31 mouse cellular contexts compared by ENCODE assay signal in the genomic region with DNA sequence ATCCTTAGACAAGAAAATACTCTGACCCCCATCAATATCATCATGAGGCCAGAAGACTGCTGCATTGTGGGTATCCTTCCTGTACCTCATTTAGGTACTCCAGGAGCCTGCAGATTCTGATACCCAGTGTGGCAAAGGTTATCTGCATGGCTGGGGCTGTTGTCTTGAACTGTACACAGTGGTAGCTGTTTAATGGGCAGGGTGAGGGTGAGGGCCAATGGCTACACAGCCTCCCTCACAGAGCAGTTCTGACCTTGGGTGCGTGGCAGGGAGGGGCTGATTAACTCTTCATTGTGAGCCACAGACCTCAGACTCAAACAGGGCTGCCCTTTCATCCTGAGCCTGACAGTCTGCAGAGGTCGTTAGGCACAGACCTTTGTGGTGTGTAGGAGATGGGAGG. TPM values are rescaled to one million over a fixed set of nuclear protein-coding genes. Genes with fewer than 3 reads are reported as not detected.
DNase-seq lines count a peak whose midpoint lies in the region; ATAC-seq and TF ChIP-seq lines count a peak whose summit lies in the region.
"Had no signal": no experiment of that assay in that cellular context is flagged by ENCODE, and none has a peak within 500 bp of the region (broad histone marks: within the 10 kb centered on the region; RNA-seq: fewer than 3 reads in every experiment).

No protein-coding gene starts in this region.

- no peaks in the 10 kb centered on the region for H3K9me3 ChIP-seq in stomach, embryonic 15.5 days
- H3K9me3 ChIP-seq in stomach, postnatal 0 days (ENCODE audit: control insufficient read depth, low read length): no peaks in the 10 kb centered on the region
- no peaks in the 10 kb centered on the region for H3K9me3 ChIP-seq in liver, embryonic 12.5 days (replicated peaks)
- no peaks in the 10 kb centered on the region for H3K9me3 ChIP-seq in liver, embryonic 15.5 days (replicated peaks)
- no peaks in the 10 kb centered on the region for H3K9me3 ChIP-seq in hindbrain, postnatal 0 days (ENCODE audit: low read length)
- H3K9me3 ChIP-seq: embryonic facial prominence, embryonic 10.5 days; embryonic facial prominence, embryonic 13.5 days; forebrain, embryonic 12.5 days; forebrain, embryonic 15.5 days; heart, embryonic 13.5 days had no signal

- no peak for DNase-seq in stomach, postnatal 0 days (ENCODE audit: low spot score)
- DNase-seq in adrenal gland, postnatal 14 days: no peak
- DNase-seq in spleen, postnatal 14 days (ENCODE audit: low spot score in 2 of 2): no peak
- DNase-seq in hindbrain, postnatal 0 days (ENCODE audit: low spot score): no peak
- DNase-seq: adrenal gland, adult 8-10 months; adrenal gland, postnatal 36 days; cerebellum, adult 18-20 months; cerebellum, adult 9-11 months; cerebellum, postnatal 25 days; embryo, embryonic 11 days; gastrocnemius, postnatal 25 days; heart, adult 18-20 months; heart, postnatal 14 days; heart, postnatal 4 days had no signal

- 0 out of 2 replicates have a peak, but pooled peaks cover 2% of the 10 kb centered on the region for H3K27me3 ChIP-seq in stomach, embryonic 15.5 days (replicated peaks)
- H3K27me3 ChIP-seq in stomach, postnatal 0 days (ENCODE audit: control insufficient read depth, insufficient read depth, low read length): no peaks in the 10 kb centered on the region
- peaks cover 45% of the 10 kb centered on the region for H3K27me3 ChIP-seq in liver, embryonic 12.5 days (replicated peaks)
- H3K27me3 ChIP-seq in liver, embryonic 15.5 days: 0 out of 2 replicates have a peak, but pooled peaks cover 3% of the 10 kb centered on the region
- H3K27me3 ChIP-seq in hindbrain, postnatal 0 days (ENCODE audit: insufficient read depth, low read length): no peaks in the 10 kb centered on the region
- H3K27me3 ChIP-seq: forebrain, embryonic 15.5 days had no signal

- ATAC-seq in stomach, embryonic 15.5 days (ENCODE audit: insufficient read depth, low FRiP score, low read depth): peak; percentile 47; the same call in 1 of the 2 replicates
- ATAC-seq in stomach, postnatal 0 days (ENCODE audit: low FRiP score, low TSS enrichment): no peak
- ATAC-seq in liver, embryonic 12.5 days: peak; percentile 72
- peak; percentile 44; the same call in 1 of the 2 replicates for ATAC-seq in liver, embryonic 15.5 days (ENCODE audit: insufficient read depth)
- no peak for ATAC-seq in hindbrain, postnatal 0 days
- ATAC-seq: activated CD4-positive, CD25-positive, alpha-beta regulatory T cell, adult 4 months; forebrain, embryonic 15.5 days had no signal

- no peak for TF ChIP-seq CTCF in stomach, postnatal 0 days (IDR thresholded peaks at IDR 0.05; ENCODE audit: low read depth)
- TF ChIP-seq CTCF in hindbrain, postnatal 0 days (IDR thresholded peaks at IDR 0.05; ENCODE audit: low read depth): no peak

- H3K36me3 ChIP-seq in stomach, embryonic 15.5 days: no peaks in the 10 kb centered on the region
- no peaks in the 10 kb centered on the region for H3K36me3 ChIP-seq in stomach, postnatal 0 days (ENCODE audit: control insufficient read depth, insufficient read depth, low read length)
- no peaks in the 10 kb centered on the region for H3K36me3 ChIP-seq in liver, embryonic 12.5 days
- no peaks in the 10 kb centered on the region for H3K36me3 ChIP-seq in liver, embryonic 15.5 days (replicated peaks)
- no peaks in the 10 kb centered on the region for H3K36me3 ChIP-seq in hindbrain, postnatal 0 days (ENCODE audit: insufficient read depth, low read length)
- H3K36me3 ChIP-seq: embryonic facial prominence, embryonic 10.5 days; embryonic facial prominence, embryonic 13.5 days; forebrain, embryonic 12.5 days; forebrain, embryonic 15.5 days; heart, embryonic 13.5 days had no signal

- no peak overlapping the region for H3K27ac ChIP-seq in stomach, embryonic 15.5 days
- H3K27ac ChIP-seq in stomach, postnatal 0 days (replicated peaks): no peak overlapping the region
- no peak overlapping the region for H3K27ac ChIP-seq in liver, embryonic 12.5 days
- H3K27ac ChIP-seq in liver, embryonic 15.5 days (replicated peaks): no peak overlapping the region
- no peak overlapping the region for H3K27ac ChIP-seq in hindbrain, postnatal 0 days
- H3K27ac ChIP-seq: embryonic facial prominence, embryonic 10.5 days; embryonic facial prominence, embryonic 13.5 days; forebrain, embryonic 12.5 days; forebrain, embryonic 15.5 days; heart, embryonic 13.5 days; hindbrain, embryonic 14.5 days had no signal

- H3K4me2 ChIP-seq in stomach, embryonic 15.5 days: no peak overlapping the region
- H3K4me2 ChIP-seq in stomach, postnatal 0 days (replicated peaks; ENCODE audit: low read depth): no peak overlapping the region
- no peak overlapping the region for H3K4me2 ChIP-seq in liver, embryonic 12.5 days
- H3K4me2 ChIP-seq in liver, embryonic 15.5 days: no peak overlapping the region
- H3K4me2 ChIP-seq in hindbrain, postnatal 0 days (ENCODE audit: low read depth, low read length): no peak overlapping the region
- H3K4me2 ChIP-seq: embryonic facial prominence, embryonic 13.5 days; forebrain, embryonic 12.5 days; forebrain, embryonic 15.5 days; heart, embryonic 13.5 days; hindbrain, embryonic 14.5 days had no signal

- H3K4me1 ChIP-seq in stomach, embryonic 15.5 days: no peaks in the 10 kb centered on the region
- no peaks in the 10 kb centered on the region for H3K4me1 ChIP-seq in stomach, postnatal 0 days (replicated peaks; ENCODE audit: control insufficient read depth, insufficient read depth)
- H3K4me1 ChIP-seq in liver, embryonic 12.5 days: no peaks in the 10 kb centered on the region
- H3K4me1 ChIP-seq in liver, embryonic 15.5 days (replicated peaks): no peaks in the 10 kb centered on the region
- no peaks in the 10 kb centered on the region for H3K4me1 ChIP-seq in hindbrain, postnatal 0 days (ENCODE audit: insufficient read depth, low read length)
- H3K4me1 ChIP-seq: embryonic facial prominence, embryonic 13.5 days; forebrain, embryonic 12.5 days; forebrain, embryonic 15.5 days; heart, embryonic 13.5 days had no signal

- 9% methylated on average over 2 of the region's 2 CpGs for WGBS in stomach, embryonic 15.5 days
- 14% methylated on average over 2 of the region's 2 CpGs for WGBS in stomach, postnatal 0 days
- WGBS in liver, embryonic 12.5 days (ENCODE audit: insufficient replicate concordance): 16% methylated on average over 2 of the region's 2 CpGs
- WGBS in liver, embryonic 15.5 days (ENCODE audit: insufficient replicate concordance): 19% methylated on average over 2 of the region's 2 CpGs
- WGBS in hindbrain, postnatal 0 days: 27% methylated on average over 2 of the region's 2 CpGs

- H3K4me3 ChIP-seq in stomach, embryonic 15.5 days (replicated peaks): no peak overlapping the region
- no peak overlapping the region for H3K4me3 ChIP-seq in stomach, postnatal 0 days (ENCODE audit: low read depth, low read length)
- H3K4me3 ChIP-seq in liver, embryonic 12.5 days: no peak overlapping the region
- H3K4me3 ChIP-seq in liver, embryonic 15.5 days (replicated peaks): no peak overlapping the region
- no peak overlapping the region for H3K4me3 ChIP-seq in hindbrain, postnatal 0 days (ENCODE audit: low read length)
- H3K4me3 ChIP-seq: embryonic facial prominence, embryonic 10.5 days; embryonic facial prominence, embryonic 13.5 days; erythroblast, embryonic 14.5 days; forebrain, embryonic 12.5 days; forebrain, embryonic 15.5 days; heart, embryonic 13.5 days had no signal

- TF ChIP-seq EP300 in stomach, postnatal 0 days (optimal IDR thresholded peaks at IDR 0.05): no peak

- no peak overlapping the region for H3K9ac ChIP-seq in stomach, embryonic 15.5 days
- H3K9ac ChIP-seq in stomach, postnatal 0 days (ENCODE audit: low read length): no peak overlapping the region
- no peak overlapping the region for H3K9ac ChIP-seq in liver, embryonic 12.5 days
- no peak overlapping the region for H3K9ac ChIP-seq in liver, embryonic 15.5 days
- no peak overlapping the region for H3K9ac ChIP-seq in hindbrain, postnatal 0 days (replicated peaks; ENCODE audit: low read length)
- H3K9ac ChIP-seq: embryonic facial prominence, embryonic 13.5 days; forebrain, embryonic 12.5 days; forebrain, embryonic 15.5 days; heart, embryonic 13.5 days; hindbrain, embryonic 14.5 days had no signal

RNA-seq across cellular contexts. Expression of a gene that starts 4.5 kb away (rescaled TPM):
- not detected in 2 replicates for polyA plus RNA-seq in stomach, embryonic 15.5 days (2015; fragmentation: Nextera tagmentation; extraction: Ambion mirVana)
- polyA plus RNA-seq in stomach, postnatal 0 days (2015; fragmentation: Nextera tagmentation; extraction: Ambion mirVana): not detected in 2 replicates
- not detected in 2 replicates for polyA plus RNA-seq in liver, embryonic 12.5 days (2016; fragmentation: Nextera tagmentation; extraction: Ambion mirVana)
- not detected in 2 replicates for polyA plus RNA-seq in liver, embryonic 15.5 days (2015; fragmentation: Nextera tagmentation; extraction: Ambion mirVana)
- total RNA-seq in adrenal gland, postnatal 14 days (2021): not detected in 2 replicates
- total RNA-seq in hindbrain, postnatal 0 days (2014; rRNA removed): not detected in 2 replicates
- not detected in 2 replicates for polyA plus RNA-seq in hindbrain, postnatal 0 days (2015; fragmentation: Nextera tagmentation; extraction: Ambion mirVana)
- total RNA-seq: adrenal gland, adult 8-10 months; adrenal gland, postnatal 36 days; common myeloid progenitor, adult 5-6 weeks; ES-E14; gastrocnemius, adult 8-10 months; gastrocnemius, postnatal 25 days; heart, adult 18-20 months; heart, postnatal 14 days; heart, postnatal 4 days had no signal
- polyA plus RNA-seq: activated CD4-positive, CD25-positive, alpha-beta regulatory T cell, adult 4 months; embryonic facial prominence, embryonic 10.5 days; embryonic facial prominence, embryonic 13.5 days; erythroblast, embryonic 14.5 days; forebrain, embryonic 12.5 days; forebrain, embryonic 15.5 days; heart, embryonic 13.5 days; heart, embryonic 16.5 days; hindbrain, embryonic 11.5 days; hindbrain, embryonic 14.5 days had no signal

RNA-seq across cellular contexts. Expression of a gene that starts 14.5 kb away (rescaled TPM):
- polyA plus RNA-seq in stomach, embryonic 15.5 days (2015; fragmentation: Nextera tagmentation; extraction: Ambion mirVana): not detected in 2 replicates
- not detected in 2 replicates for polyA plus RNA-seq in stomach, postnatal 0 days (2015; fragmentation: Nextera tagmentation; extraction: Ambion mirVana)
- not detected in 2 replicates for polyA plus RNA-seq in liver, embryonic 12.5 days (2016; fragmentation: Nextera tagmentation; extraction: Ambion mirVana)
- not detected in 2 replicates for polyA plus RNA-seq in liver, embryonic 15.5 days (2015; fragmentation: Nextera tagmentation; extraction: Ambion mirVana)
- total RNA-seq in adrenal gland, postnatal 14 days (2021): not detected in 2 replicates
- total RNA-seq in hindbrain, postnatal 0 days (2014; rRNA removed): not detected in 2 replicates
- polyA plus RNA-seq in hindbrain, postnatal 0 days (2015; fragmentation: Nextera tagmentation; extraction: Ambion mirVana): not detected in 2 replicates
- total RNA-seq: adrenal gland, adult 8-10 months; adrenal gland, postnatal 36 days; common myeloid progenitor, adult 5-6 weeks; ES-E14; gastrocnemius, adult 8-10 months; gastrocnemius, postnatal 25 days; heart, adult 18-20 months; heart, postnatal 14 days; heart, postnatal 4 days had no signal
- polyA plus RNA-seq: activated CD4-positive, CD25-positive, alpha-beta regulatory T cell, adult 4 months; embryonic facial prominence, embryonic 10.5 days; embryonic facial prominence, embryonic 13.5 days; erythroblast, embryonic 14.5 days; forebrain, embryonic 12.5 days; forebrain, embryonic 15.5 days; gonadal fat pad, adult 2 months; heart, embryonic 13.5 days; heart, embryonic 16.5 days; hindbrain, embryonic 11.5 days; hindbrain, embryonic 14.5 days had no signal

RNA-seq across cellular contexts. Expression of a gene that starts 22.4 kb away (rescaled TPM):
- 0.24 and 0.64 TPM in 2 replicates for polyA plus RNA-seq in stomach, embryonic 15.5 days (2015; fragmentation: Nextera tagmentation; extraction: Ambion mirVana)
- polyA plus RNA-seq in stomach, postnatal 0 days (2015; fragmentation: Nextera tagmentation; extraction: Ambion mirVana): 0.62 and 0.75 TPM in 2 replicates
- not detected in 2 replicates for polyA plus RNA-seq in liver, embryonic 12.5 days (2016; fragmentation: Nextera tagmentation; extraction: Ambion mirVana)
- polyA plus RNA-seq in liver, embryonic 15.5 days (2015; fragmentation: Nextera tagmentation; extraction: Ambion mirVana): not detected in 2 replicates
- total RNA-seq in adrenal gland, postnatal 14 days (2021): 2.1 and 2.9 TPM in 2 replicates
- not detected in 2 replicates for total RNA-seq in hindbrain, postnatal 0 days (2014; rRNA removed)
- polyA plus RNA-seq in hindbrain, postnatal 0 days (2015; fragmentation: Nextera tagmentation; extraction: Ambion mirVana): not detected in 2 replicates
- total RNA-seq: common myeloid progenitor, adult 5-6 weeks; ES-E14 had no signal
- polyA plus RNA-seq: activated CD4-positive, CD25-positive, alpha-beta regulatory T cell, adult 4 months; embryonic facial prominence, embryonic 10.5 days; erythroblast, embryonic 14.5 days; forebrain, embryonic 12.5 days; forebrain, embryonic 15.5 days; heart, embryonic 13.5 days; hindbrain, embryonic 11.5 days; hindbrain, embryonic 14.5 days had no signal

RNA-seq across cellular contexts. Expression of a gene that starts 24.7 kb away (rescaled TPM):
- polyA plus RNA-seq in stomach, embryonic 15.5 days (2015; fragmentation: Nextera tagmentation; extraction: Ambion mirVana): 1.8 TPM in 2 replicates
- 0.50 and 0.52 TPM in 2 replicates for polyA plus RNA-seq in stomach, postnatal 0 days (2015; fragmentation: Nextera tagmentation; extraction: Ambion mirVana)
- not detected in 2 replicates for polyA plus RNA-seq in liver, embryonic 12.5 days (2016; fragmentation: Nextera tagmentation; extraction: Ambion mirVana)
- polyA plus RNA-seq in liver, embryonic 15.5 days (2015; fragmentation: Nextera tagmentation; extraction: Ambion mirVana): 3.8 TPM in 2 replicates
- 1.2 and 1.3 TPM in 2 replicates for total RNA-seq in adrenal gland, postnatal 14 days (2021)
- not detected in 2 replicates for total RNA-seq in hindbrain, postnatal 0 days (2014; rRNA removed)
- not detected in 2 replicates for polyA plus RNA-seq in hindbrain, postnatal 0 days (2015; fragmentation: Nextera tagmentation; extraction: Ambion mirVana)
- total RNA-seq: ES-E14 had no signal
- polyA plus RNA-seq: activated CD4-positive, CD25-positive, alpha-beta regulatory T cell, adult 4 months; embryonic facial prominence, embryonic 10.5 days; forebrain, embryonic 12.5 days; hindbrain, embryonic 11.5 days; hindbrain, embryonic 14.5 days had no signal

RNA-seq across cellular contexts. Expression of a gene that starts 43.2 kb away (rescaled TPM):
- polyA plus RNA-seq in stomach, embryonic 15.5 days (2015; fragmentation: Nextera tagmentation; extraction: Ambion mirVana): 10.4 and 14.3 TPM in 2 replicates
- polyA plus RNA-seq in stomach, postnatal 0 days (2015; fragmentation: Nextera tagmentation; extraction: Ambion mirVana): 18.1 and 18.5 TPM in 2 replicates
- polyA plus RNA-seq in liver, embryonic 12.5 days (2016; fragmentation: Nextera tagmentation; extraction: Ambion mirVana): 0.29 TPM in 1 of 2 replicates, not detected in the other
- polyA plus RNA-seq in liver, embryonic 15.5 days (2015; fragmentation: Nextera tagmentation; extraction: Ambion mirVana): 0.47 and 0.55 TPM in 2 replicates
- 5.3 and 6.6 TPM in 2 replicates for total RNA-seq in adrenal gland, postnatal 14 days (2021)
- total RNA-seq in hindbrain, postnatal 0 days (2014; rRNA removed): 0.21 TPM in 1 of 2 replicates, not detected in the other
- polyA plus RNA-seq in hindbrain, postnatal 0 days (2015; fragmentation: Nextera tagmentation; extraction: Ambion mirVana): 0.72 and 1.8 TPM in 2 replicates
- total RNA-seq: common myeloid progenitor, adult 5-6 weeks; ES-E14 had no signal
- polyA plus RNA-seq: activated CD4-positive, CD25-positive, alpha-beta regulatory T cell, adult 4 months; embryonic facial prominence, embryonic 10.5 days; forebrain, embryonic 12.5 days; forebrain, embryonic 15.5 days; heart, embryonic 13.5 days; hindbrain, embryonic 11.5 days had no signal

Comparison
In these comparisons a context has a peak if more than half of its experiments do, and no peak if none do; other contexts are left out.
1. ATAC-seq: peak in stomach, embryonic 15.5 days (single experiment), liver, embryonic 12.5 days (single experiment) and liver, embryonic 15.5 days (single experiment); none in stomach, postnatal 0 days (single experiment) and hindbrain, postnatal 0 days (single experiment).